Mouse (Mus musculus): Measurements from ENCODE around the gene Eif2s3x. TPM values are rescaled to one million over a fixed set of nuclear protein-coding genes. Genes with fewer than 3 reads are reported as not detected.

Eif2s3x gene
- polyA plus RNA-seq (2015; fragmentation: Nextera tagmentation; extraction: Ambion mirVana) = 51.4 and 58.2 TPM in 2 replicates

GRCm38 (mm10) chrX:94212597-94213321 lies at the start of gene Eif2s3x:
Gene Eif2s3x (minus strand): TSS chrX:94212862.
- H3K36me3 ChIP-seq (ENCODE audit: control insufficient read depth, insufficient read depth) = peaks cover 17% of the 10 kb centered on the region

GRCm38 (mm10) chrX:94235601-94236000 lies 22.9 kb upstream of the Eif2s3x start:
- Histone ChIP-seq H3K4me3 (ENCODE audit: low read length) (peak overlapping the region; percentile 73), H3K9ac (ENCODE audit: low read length) (peak overlapping the region; percentile 77), H3K4me1 (ENCODE audit: control insufficient read depth, insufficient read depth, low read length) (no peaks in the 10 kb centered on the region), H3K27me3 (ENCODE audit: control insufficient read depth, insufficient read depth, low read length) (peaks cover 26% of the 10 kb centered on the region), H3K27ac (ENCODE audit: low read length) (no peak overlapping the region), H3K36me3 (ENCODE audit: control insufficient read depth, insufficient read depth) (no peaks in the 10 kb centered on the region), H3K9me3 (replicated peaks; ENCODE audit: control insufficient read depth, low read length) (no peaks in the 10 kb centered on the region), H3K4me2 (ENCODE audit: low read depth, low read length) (peak overlapping the region; percentile 59)
- no peak for ATAC-seq (replicated peaks; ENCODE audit: extremely low read depth, insufficient read depth, low FRiP score)
- 23% methylated on average over 12 of the region's 12 CpGs for WGBS

More at GRCm38 (mm10) chrX:94212597-94213321, at the start of gene Eif2s3x:
- Histone ChIP-seq H3K9me3 (replicated peaks; ENCODE audit: control insufficient read depth, low read length) (no peaks in the 10 kb centered on the region), H3K4me2 (ENCODE audit: low read depth, low read length) (peak within 1 kb of the TSS; percentile 82), H3K27me3 (ENCODE audit: control insufficient read depth, insufficient read depth, low read length) (no peaks in the 10 kb centered on the region), H3K9ac (ENCODE audit: low read length) (peak within 1 kb of the TSS; percentile 93), H3K4me3 (ENCODE audit: low read length) (peak within 1 kb of the TSS; percentile 95), H3K27ac (ENCODE audit: low read length) (peak within 1 kb of the TSS; percentile 85), H3K4me1 (ENCODE audit: control insufficient read depth, insufficient read depth, low read length) (peaks cover 3% of the 10 kb centered on the region)
- 0% methylated on average over 51 of the region's 52 CpGs for WGBS
- ATAC-seq (replicated peaks; ENCODE audit: extremely low read depth, insufficient read depth, low FRiP score) = peak; percentile 95

GRCm38 (mm10) chrX:94235190-94235555 lies 22.5 kb upstream of the Eif2s3x start:
- Histone ChIP-seq H3K36me3 (ENCODE audit: control insufficient read depth, insufficient read depth) (no peaks in the 10 kb centered on the region), H3K27ac (ENCODE audit: low read length) (peak overlapping the region; percentile 90), H3K4me2 (ENCODE audit: low read depth, low read length) (peak overlapping the region; percentile 59), H3K4me1 (ENCODE audit: control insufficient read depth, insufficient read depth, low read length) (no peaks in the 10 kb centered on the region), H3K9me3 (replicated peaks; ENCODE audit: control insufficient read depth, low read length) (no peaks in the 10 kb centered on the region), H3K27me3 (ENCODE audit: control insufficient read depth, insufficient read depth, low read length) (peaks cover 28% of the 10 kb centered on the region), H3K4me3 (ENCODE audit: low read length) (peak overlapping the region; percentile 73), H3K9ac (ENCODE audit: low read length) (peak overlapping the region; percentile 77)
- whole genome bisulfite sequencing = 12% methylated on average over 32 of the region's 35 CpGs
- ATAC-seq (replicated peaks; ENCODE audit: extremely low read depth, insufficient read depth, low FRiP score) = no peak; the same call in 1 of the 2 replicates

- peak within 1 kb of the TSS; percentile 77 for H3K9ac ChIP-seq (ENCODE audit: low read length)
- H3K27ac ChIP-seq (ENCODE audit: low read length) = peak within 1 kb of the TSS; percentile 90
- peaks cover 31% of the 10 kb centered on the region for H3K27me3 ChIP-seq (ENCODE audit: control insufficient read depth, insufficient read depth, low read length)
- H3K36me3 ChIP-seq (ENCODE audit: control insufficient read depth, insufficient read depth) = no peaks in the 10 kb centered on the region
- WGBS = 4% methylated on average over 54 of the region's 70 CpGs
- no peaks in the 10 kb centered on the region for H3K4me1 ChIP-seq (ENCODE audit: control insufficient read depth, insufficient read depth, low read length)
- H3K9me3 ChIP-seq (replicated peaks; ENCODE audit: control insufficient read depth, low read length) = no peaks in the 10 kb centered on the region
- peak; percentile 94 for ATAC-seq (replicated peaks; ENCODE audit: extremely low read depth, insufficient read depth, low FRiP score)
- peak within 1 kb of the TSS; percentile 73 for H3K4me3 ChIP-seq (ENCODE audit: low read length)
- H3K4me2 ChIP-seq (ENCODE audit: low read depth, low read length) = peak within 1 kb of the TSS; percentile 59
Observed at GRCm38 (mm10) chrX:94234532-94235189, 22.0 kb upstream of the Eif2s3x start, which contains the start of gene Klhl15. Gene Klhl15 (plus strand): TSS chrX:94234599.

GRCm38 (mm10) chrX:94233936-94234531 lies 21.4 kb upstream of the Eif2s3x start:
- Histone ChIP-seq H3K4me2 (ENCODE audit: low read depth, low read length) (peak overlapping the region; percentile 59), H3K9ac (ENCODE audit: low read length) (peak overlapping the region; percentile 77), H3K4me3 (ENCODE audit: low read length) (peak overlapping the region; percentile 73), H3K27ac (ENCODE audit: low read length) (peak overlapping the region; percentile 90), H3K27me3 (ENCODE audit: control insufficient read depth, insufficient read depth, low read length) (peaks cover 30% of the 10 kb centered on the region), H3K4me1 (ENCODE audit: control insufficient read depth, insufficient read depth, low read length) (no peaks in the 10 kb centered on the region), H3K36me3 (ENCODE audit: control insufficient read depth, insufficient read depth) (no peaks in the 10 kb centered on the region), H3K9me3 (replicated peaks; ENCODE audit: control insufficient read depth, low read length) (no peaks in the 10 kb centered on the region)
- ATAC-seq (replicated peaks; ENCODE audit: extremely low read depth, insufficient read depth, low FRiP score) = peak; percentile 50
- 11% methylated on average over 24 of the region's 25 CpGs for WGBS

GRCm38 (mm10) chrX:94233432-94233831 lies 20.8 kb upstream of the Eif2s3x start:
- no peak overlapping the region for H3K4me3 ChIP-seq (ENCODE audit: low read length)

GRCm38 (mm10) chrX:94213384-94213783 lies 722 bp upstream of the Eif2s3x start:
- no peaks in the 10 kb centered on the region for H3K9me3 ChIP-seq (replicated peaks; ENCODE audit: control insufficient read depth, low read length)
- no peak for ATAC-seq (replicated peaks; ENCODE audit: extremely low read depth, insufficient read depth, low FRiP score)
- peak overlapping the region; percentile 93; the same call in 1 of the 2 replicates for H3K9ac ChIP-seq (ENCODE audit: low read length)

More at GRCm38 (mm10) chrX:94233432-94233831, 20.8 kb upstream of the Eif2s3x start:
- peaks cover 25% of the 10 kb centered on the region for H3K27me3 ChIP-seq (ENCODE audit: control insufficient read depth, insufficient read depth, low read length)
- H3K4me1 ChIP-seq (ENCODE audit: control insufficient read depth, insufficient read depth, low read length) = no peaks in the 10 kb centered on the region
- no peak overlapping the region for H3K9ac ChIP-seq (ENCODE audit: low read length)
- ATAC-seq (replicated peaks; ENCODE audit: extremely low read depth, insufficient read depth, low FRiP score) = no peak
- H3K4me2 ChIP-seq (ENCODE audit: low read depth, low read length) = no peak overlapping the region
- 28% methylated on average over 5 of the region's 5 CpGs for WGBS
- no peaks in the 10 kb centered on the region for H3K36me3 ChIP-seq (ENCODE audit: control insufficient read depth, insufficient read depth)
- no peak overlapping the region for H3K27ac ChIP-seq (ENCODE audit: low read length)
- H3K9me3 ChIP-seq (replicated peaks; ENCODE audit: control insufficient read depth, low read length) = no peaks in the 10 kb centered on the region

GRCm38 (mm10) chrX:94212264-94212596 lies 432 bp downstream of the Eif2s3x start:
- Histone ChIP-seq H3K4me3 (ENCODE audit: low read length) (peak overlapping the region; percentile 95), H3K27ac (ENCODE audit: low read length) (peak overlapping the region; percentile 85), H3K36me3 (ENCODE audit: control insufficient read depth, insufficient read depth) (peaks cover 20% of the 10 kb centered on the region), H3K4me2 (ENCODE audit: low read depth, low read length) (peak overlapping the region; percentile 82), H3K4me1 (ENCODE audit: control insufficient read depth, insufficient read depth, low read length) (peaks cover 3% of the 10 kb centered on the region), H3K9ac (ENCODE audit: low read length) (peak overlapping the region; percentile 93), H3K9me3 (replicated peaks; ENCODE audit: control insufficient read depth, low read length) (no peaks in the 10 kb centered on the region), H3K27me3 (ENCODE audit: control insufficient read depth, insufficient read depth, low read length) (no peaks in the 10 kb centered on the region)
- ATAC-seq (replicated peaks; ENCODE audit: extremely low read depth, insufficient read depth, low FRiP score) = no peak; the same call in 1 of the 2 replicates
- WGBS = 0% methylated on average over 12 of the region's 12 CpGs

More at GRCm38 (mm10) chrX:94213384-94213783, 722 bp upstream of the Eif2s3x start:
- Histone ChIP-seq H3K27ac (ENCODE audit: low read length) (peak overlapping the region; percentile 85), H3K4me2 (ENCODE audit: low read depth, low read length) (peak overlapping the region; percentile 72), H3K4me3 (ENCODE audit: low read length) (peak overlapping the region; percentile 95), H3K36me3 (ENCODE audit: control insufficient read depth, insufficient read depth) (peaks cover 14% of the 10 kb centered on the region), H3K4me1 (ENCODE audit: control insufficient read depth, insufficient read depth, low read length) (peaks cover 3% of the 10 kb centered on the region), H3K27me3 (ENCODE audit: control insufficient read depth, insufficient read depth, low read length) (no peaks in the 10 kb centered on the region)
- 8% methylated on average over 7 of the region's 7 CpGs for WGBS
